Mouse (Mus musculus): ENCODE results near the gene Ngfr. TPM values are rescaled to one million over a fixed set of nuclear protein-coding genes. Genes with fewer than 3 reads are reported as not detected.

Gene Ngfr
- polyA plus RNA-seq, 1 experiment from 2014 or later, result 13.7 TPM

GRCm38 (mm10) chr11:95582193-95582592 is 5.3 kb downstream of the Ngfr start:
- Histone ChIP-seq H3K27ac (replicated peaks; ENCODE audit: low read depth, low read length) (no peak overlapping the region), H3K9me3 (replicated peaks; ENCODE audit: control insufficient read depth, low read length) (no peaks in the 10 kb centered on the region), H3K9ac (replicated peaks; ENCODE audit: low read length) (no peak overlapping the region), H3K4me3 (ENCODE audit: low read depth, low read length) (no peak overlapping the region), H3K4me2 (ENCODE audit: low read depth, low read length) (no peak overlapping the region), H3K27me3 (ENCODE audit: control insufficient read depth, insufficient read depth, low read length) (peaks cover 25% of the 10 kb centered on the region), H3K36me3 (replicated peaks; ENCODE audit: control insufficient read depth, insufficient read depth, low read depth, low read length) (no peaks in the 10 kb centered on the region), H3K4me1 (ENCODE audit: control insufficient read depth, insufficient read depth, low read length) (peaks cover 27% of the 10 kb centered on the region)
- ATAC-seq (replicated peaks; ENCODE audit: insufficient number of reproducible peaks, low FRiP score, low TSS enrichment, low read depth) (no peak), DNase-seq (ENCODE audit: low spot score) (no peak)
- 36% methylated on average over 3 of the region's 3 CpGs for WGBS

GRCm38 (mm10) chr11:95579455-95579854 is 8.1 kb downstream of the Ngfr start:
- Histone ChIP-seq H3K27ac (replicated peaks; ENCODE audit: low read depth, low read length) (no peak overlapping the region), H3K9ac (replicated peaks; ENCODE audit: low read length) (no peak overlapping the region), H3K4me1 (ENCODE audit: control insufficient read depth, insufficient read depth, low read length) (peaks cover 26% of the 10 kb centered on the region), H3K27me3 (ENCODE audit: control insufficient read depth, insufficient read depth, low read length) (peaks cover 9% of the 10 kb centered on the region), H3K4me3 (ENCODE audit: low read depth, low read length) (no peak overlapping the region), H3K9me3 (replicated peaks; ENCODE audit: control insufficient read depth, low read length) (no peaks in the 10 kb centered on the region), H3K36me3 (replicated peaks; ENCODE audit: control insufficient read depth, insufficient read depth, low read depth, low read length) (no peaks in the 10 kb centered on the region), H3K4me2 (ENCODE audit: low read depth, low read length) (no peak overlapping the region)
- WGBS, result 27% methylated on average over 6 of the region's 6 CpGs
- no peak for DNase-seq (ENCODE audit: low spot score)
- no peak for ATAC-seq (replicated peaks; ENCODE audit: insufficient number of reproducible peaks, low FRiP score, low TSS enrichment, low read depth)

GRCm38 (mm10) chr11:95577776-95578446 is 9.6 kb downstream of the Ngfr start:
- peak overlapping the region; percentile 26 for H3K4me2 ChIP-seq (ENCODE audit: low read depth, low read length)
- no peak overlapping the region for H3K9ac ChIP-seq (replicated peaks; ENCODE audit: low read length)
- peaks cover 2% of the 10 kb centered on the region for H3K27me3 ChIP-seq (ENCODE audit: control insufficient read depth, insufficient read depth, low read length)
- no peaks in the 10 kb centered on the region for H3K9me3 ChIP-seq (replicated peaks; ENCODE audit: control insufficient read depth, low read length)
- WGBS, result 20% methylated on average over 39 of the region's 39 CpGs
- ATAC-seq (replicated peaks; ENCODE audit: insufficient number of reproducible peaks, low FRiP score, low TSS enrichment, low read depth) (peak; percentile 59; the same call in 1 of the 2 replicates), DNase-seq (ENCODE audit: low spot score) (peak; percentile 83)
- 0 out of 2 replicates have a peak overlapping the region, but pooled peaks have one; percentile 12 for H3K4me3 ChIP-seq (ENCODE audit: low read depth, low read length)
- no peak overlapping the region for H3K27ac ChIP-seq (replicated peaks; ENCODE audit: low read depth, low read length)
- H3K36me3 ChIP-seq (replicated peaks; ENCODE audit: control insufficient read depth, insufficient read depth, low read depth, low read length), result no peaks in the 10 kb centered on the region
- H3K4me1 ChIP-seq (ENCODE audit: control insufficient read depth, insufficient read depth, low read length), result peaks cover 26% of the 10 kb centered on the region

GRCm38 (mm10) chr11:95576299-95576698 is 11.2 kb downstream of the Ngfr start:
- H3K27ac ChIP-seq (replicated peaks; ENCODE audit: low read depth, low read length), result no peak overlapping the region
- H3K9ac ChIP-seq (replicated peaks; ENCODE audit: low read length), result no peak overlapping the region
- WGBS, result 17% methylated on average over 8 of the region's 8 CpGs
- ATAC-seq (replicated peaks; ENCODE audit: insufficient number of reproducible peaks, low FRiP score, low TSS enrichment, low read depth) (no peak), DNase-seq (ENCODE audit: low spot score) (no peak)
- H3K4me2 ChIP-seq (ENCODE audit: low read depth, low read length), result no peak overlapping the region
- H3K4me1 ChIP-seq (ENCODE audit: control insufficient read depth, insufficient read depth, low read length), result peaks cover 33% of the 10 kb centered on the region
- no peaks in the 10 kb centered on the region; the same call in none of the 2 replicates for H3K27me3 ChIP-seq (ENCODE audit: control insufficient read depth, insufficient read depth, low read length)
- no peak overlapping the region for H3K4me3 ChIP-seq (ENCODE audit: low read depth, low read length)
- no peaks in the 10 kb centered on the region for H3K9me3 ChIP-seq (replicated peaks; ENCODE audit: control insufficient read depth, low read length)
- H3K36me3 ChIP-seq (replicated peaks; ENCODE audit: control insufficient read depth, insufficient read depth, low read depth, low read length), result no peaks in the 10 kb centered on the region

GRCm38 (mm10) chr11:95575791-95576190 is 11.7 kb downstream of the Ngfr start:
- Histone ChIP-seq H3K36me3 (replicated peaks; ENCODE audit: control insufficient read depth, insufficient read depth, low read depth, low read length) (no peaks in the 10 kb centered on the region), H3K4me1 (ENCODE audit: control insufficient read depth, insufficient read depth, low read length) (peaks cover 37% of the 10 kb centered on the region), H3K9me3 (replicated peaks; ENCODE audit: control insufficient read depth, low read length) (no peaks in the 10 kb centered on the region), H3K9ac (replicated peaks; ENCODE audit: low read length) (no peak overlapping the region), H3K27me3 (ENCODE audit: control insufficient read depth, insufficient read depth, low read length) (no peaks in the 10 kb centered on the region; the same call in none of the 2 replicates), H3K27ac (replicated peaks; ENCODE audit: low read depth, low read length) (no peak overlapping the region), H3K4me3 (ENCODE audit: low read depth, low read length) (no peak overlapping the region), H3K4me2 (ENCODE audit: low read depth, low read length) (peak overlapping the region; percentile 21; the same call in 1 of the 2 replicates)
- ATAC-seq (replicated peaks; ENCODE audit: insufficient number of reproducible peaks, low FRiP score, low TSS enrichment, low read depth) (0 out of 2 replicates have a peak, but pooled peaks have one; percentile 24), DNase-seq (ENCODE audit: low spot score) (peak; percentile 81)
- 20% methylated on average over 13 of the region's 13 CpGs for WGBS

- Histone ChIP-seq H3K4me1 (ENCODE audit: control insufficient read depth, insufficient read depth, low read length) (peaks cover 29% of the 10 kb centered on the region), H3K4me3 (ENCODE audit: low read depth, low read length) (no peak overlapping the region), H3K9ac (replicated peaks; ENCODE audit: low read length) (no peak overlapping the region), H3K36me3 (replicated peaks; ENCODE audit: control insufficient read depth, insufficient read depth, low read depth, low read length) (no peaks in the 10 kb centered on the region), H3K4me2 (ENCODE audit: low read depth, low read length) (no peak overlapping the region), H3K27me3 (ENCODE audit: control insufficient read depth, insufficient read depth, low read length) (no peaks in the 10 kb centered on the region; the same call in 1 of the 2 replicates), H3K27ac (replicated peaks; ENCODE audit: low read depth, low read length) (0 out of 2 replicates have a peak overlapping the region, but pooled peaks have one; percentile 13), H3K9me3 (replicated peaks; ENCODE audit: control insufficient read depth, low read length) (no peaks in the 10 kb centered on the region)
- ATAC-seq (replicated peaks; ENCODE audit: insufficient number of reproducible peaks, low FRiP score, low TSS enrichment, low read depth), result no peak
- no peak for DNase-seq (ENCODE audit: low spot score)
- WGBS, result 79% methylated on average over 6 of the region's 6 CpGs
Measured at GRCm38 (mm10) chr11:95574786-95575334, 12.7 kb downstream of the Ngfr start.

- WGBS, result 41% methylated on average over 3 of the region's 3 CpGs
- Histone ChIP-seq H3K4me1 (ENCODE audit: control insufficient read depth, insufficient read depth, low read length) (peaks cover 34% of the 10 kb centered on the region), H3K27ac (replicated peaks; ENCODE audit: low read depth, low read length) (no peak overlapping the region), H3K4me3 (ENCODE audit: low read depth, low read length) (no peak overlapping the region), H3K36me3 (replicated peaks; ENCODE audit: control insufficient read depth, insufficient read depth, low read depth, low read length) (no peaks in the 10 kb centered on the region), H3K4me2 (ENCODE audit: low read depth, low read length) (no peak overlapping the region), H3K27me3 (ENCODE audit: control insufficient read depth, insufficient read depth, low read length) (no peaks in the 10 kb centered on the region; the same call in 1 of the 2 replicates), H3K9me3 (replicated peaks; ENCODE audit: control insufficient read depth, low read length) (no peaks in the 10 kb centered on the region), H3K9ac (replicated peaks; ENCODE audit: low read length) (no peak overlapping the region)
- ATAC-seq (replicated peaks; ENCODE audit: insufficient number of reproducible peaks, low FRiP score, low TSS enrichment, low read depth) (no peak), DNase-seq (ENCODE audit: low spot score) (no peak)
Measured at GRCm38 (mm10) chr11:95572227-95572626, 15.3 kb downstream of the Ngfr start.

- ATAC-seq (replicated peaks; ENCODE audit: insufficient number of reproducible peaks, low FRiP score, low TSS enrichment, low read depth) (no peak), DNase-seq (ENCODE audit: low spot score) (peak; percentile 60)
- H3K4me2 ChIP-seq (ENCODE audit: low read depth, low read length), result peak overlapping the region; percentile 7; the same call in 1 of the 2 replicates
- 16% methylated on average over 9 of the region's 9 CpGs for WGBS
- no peaks in the 10 kb centered on the region for H3K36me3 ChIP-seq (replicated peaks; ENCODE audit: control insufficient read depth, insufficient read depth, low read depth, low read length)
- H3K9ac ChIP-seq (replicated peaks; ENCODE audit: low read length), result no peak overlapping the region
- peak overlapping the region; percentile 35; the same call in 1 of the 2 replicates for H3K27ac ChIP-seq (replicated peaks; ENCODE audit: low read depth, low read length)
- H3K9me3 ChIP-seq (replicated peaks; ENCODE audit: control insufficient read depth, low read length), result no peaks in the 10 kb centered on the region
- no peak overlapping the region for H3K4me3 ChIP-seq (ENCODE audit: low read depth, low read length)
- H3K27me3 ChIP-seq (ENCODE audit: control insufficient read depth, insufficient read depth, low read length), result no peaks in the 10 kb centered on the region; the same call in 1 of the 2 replicates
- H3K4me1 ChIP-seq (ENCODE audit: control insufficient read depth, insufficient read depth, low read length), result peaks cover 34% of the 10 kb centered on the region
Measured at GRCm38 (mm10) chr11:95571755-95572154, 15.8 kb downstream of the Ngfr start.

Data from embryonic facial prominence, embryonic 11.5 days (tissue).